Mouse (Mus musculus): ENCODE results near the gene Cdc73. TPM values are rescaled to one million over a fixed set of nuclear protein-coding genes. Genes with fewer than 3 reads are reported as not detected.

Cdc73 gene
- total and polyA plus RNA-seq, 2 experiments from 2014 or later: 7.8 to 11.5 TPM

DNA sequence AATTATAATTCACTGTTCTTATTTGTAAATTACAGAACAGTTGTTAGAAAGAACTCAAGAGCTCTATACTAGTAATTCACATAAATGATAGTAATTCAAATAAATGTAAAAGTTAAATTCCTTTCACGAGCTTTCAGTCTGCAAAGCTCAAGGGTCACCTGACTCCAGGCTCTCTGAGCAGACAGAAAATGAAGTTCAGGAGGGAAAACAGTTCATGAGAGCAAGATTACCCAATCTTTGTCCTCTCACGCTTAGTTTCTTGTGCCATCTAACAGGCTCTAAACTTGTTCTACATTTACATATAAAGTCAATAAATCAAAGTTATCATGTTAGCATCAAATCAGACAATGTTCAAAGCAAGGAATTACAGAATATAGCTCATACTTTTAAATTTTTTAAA, 93.8 kb downstream of the Cdc73 start:
- Histone ChIP-seq H3K27me3 (ENCODE audit: insufficient read depth, low read length) (no peaks in the 10 kb centered on the region), H3K36me3 (ENCODE audit: insufficient read depth, low read length) (no peaks in the 10 kb centered on the region), H3K9me3 (ENCODE audit: low read length) (no peaks in the 10 kb centered on the region), H3K4me3 (ENCODE audit: low read depth, low read length) (no peak overlapping the region), H3K27ac (ENCODE audit: low read depth, low read length) (no peak overlapping the region), H3K4me1 (ENCODE audit: insufficient read depth, low read length) (no peaks in the 10 kb centered on the region), H3K9ac (replicated peaks; ENCODE audit: low read length, poor library complexity, severe bottlenecking) (no peak overlapping the region), H3K4me2 (ENCODE audit: low read depth, low read length, poor library complexity, severe bottlenecking) (no peak overlapping the region)
- no peak for DNase-seq (ENCODE audit: low spot score)
- 89% methylated on average over 2 of the region's 2 CpGs for WGBS
- no peak for TF ChIP-seq CTCF (IDR thresholded peaks at IDR 0.05)
- ATAC-seq (ENCODE audit: low FRiP score): no peak

DNA sequence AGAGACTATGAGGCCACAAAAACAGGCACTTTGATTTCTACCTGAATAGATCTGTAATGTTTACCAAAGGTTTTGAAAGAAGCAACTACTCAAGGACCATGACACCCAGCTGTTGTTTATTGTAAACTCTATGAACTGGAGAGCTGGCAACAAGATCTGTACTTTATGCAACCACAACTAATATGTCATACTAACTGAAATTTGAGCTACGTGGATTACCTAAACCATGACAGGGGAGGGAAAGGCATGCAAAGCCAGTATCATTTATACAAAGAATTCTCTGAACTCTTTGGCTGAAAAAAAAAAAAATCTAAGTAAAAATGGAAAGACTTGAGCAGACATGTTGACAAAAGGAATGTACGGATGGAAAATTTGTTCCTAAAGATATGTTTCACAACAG, 105.8 kb downstream of the Cdc73 start:
- Histone ChIP-seq H3K4me2 (ENCODE audit: low read depth, low read length, poor library complexity, severe bottlenecking) (no peak overlapping the region), H3K4me3 (ENCODE audit: low read depth, low read length) (no peak overlapping the region), H3K36me3 (ENCODE audit: insufficient read depth, low read length) (no peaks in the 10 kb centered on the region), H3K4me1 (ENCODE audit: insufficient read depth, low read length) (no peaks in the 10 kb centered on the region), H3K27ac (ENCODE audit: low read depth, low read length) (no peak overlapping the region), H3K9ac (replicated peaks; ENCODE audit: low read length, poor library complexity, severe bottlenecking) (no peak overlapping the region), H3K27me3 (ENCODE audit: insufficient read depth, low read length) (no peaks in the 10 kb centered on the region), H3K9me3 (ENCODE audit: low read length) (no peaks in the 10 kb centered on the region)
- 92% methylated on average over 2 of the region's 2 CpGs for WGBS
- ATAC-seq (ENCODE audit: low FRiP score) (no peak), DNase-seq (ENCODE audit: low spot score) (no peak)
- no peak for TF ChIP-seq CTCF (IDR thresholded peaks at IDR 0.05)

DNA sequence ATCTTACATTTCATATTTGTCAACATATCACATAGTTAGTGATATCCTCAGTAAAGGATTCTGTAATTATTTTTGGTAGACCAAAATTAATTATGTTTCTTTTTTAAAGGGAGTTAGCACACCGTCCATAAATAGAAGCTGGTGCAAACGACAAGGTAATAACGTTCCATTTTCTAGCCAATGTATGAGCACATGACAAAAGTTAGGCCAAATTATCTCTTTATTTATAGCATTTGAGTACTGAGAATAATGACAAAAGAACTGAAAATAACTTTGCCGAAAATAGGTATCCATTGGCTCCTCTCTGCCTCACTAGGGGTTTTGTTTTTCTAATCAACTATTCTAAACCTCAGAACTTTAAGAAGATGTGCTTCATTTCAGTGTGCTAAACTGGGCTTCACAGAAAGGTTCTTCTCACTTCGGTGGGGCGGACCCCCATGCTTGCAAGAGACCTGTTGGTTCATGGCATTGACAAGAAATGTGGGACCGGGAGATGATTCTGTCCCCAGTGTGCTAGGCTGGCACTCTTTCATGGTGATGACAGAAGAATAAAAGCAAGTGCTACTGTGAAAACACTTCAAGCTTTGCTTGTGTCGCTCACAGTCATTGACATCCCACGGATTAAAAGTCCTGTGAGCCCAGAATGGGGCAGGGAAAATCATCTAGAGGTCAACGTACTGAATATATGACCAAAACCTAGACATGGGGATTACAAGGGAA, 125.7 kb downstream of the Cdc73 start:
- no peaks in the 10 kb centered on the region for H3K27me3 ChIP-seq (ENCODE audit: insufficient read depth, low read length)
- no peak overlapping the region for H3K4me2 ChIP-seq (ENCODE audit: low read depth, low read length, poor library complexity, severe bottlenecking)
- 86% methylated on average over 10 of the region's 10 CpGs for WGBS
- H3K27ac ChIP-seq (ENCODE audit: low read depth, low read length): no peak overlapping the region
- no peaks in the 10 kb centered on the region for H3K4me1 ChIP-seq (ENCODE audit: insufficient read depth, low read length)
- ATAC-seq (ENCODE audit: low FRiP score): no peak
- DNase-seq (ENCODE audit: low spot score): no peak
- no peak overlapping the region for H3K4me3 ChIP-seq (ENCODE audit: low read depth, low read length)
- H3K9me3 ChIP-seq (ENCODE audit: low read length): no peaks in the 10 kb centered on the region
- TF ChIP-seq CTCF (IDR thresholded peaks at IDR 0.05): no peak
- no peak overlapping the region for H3K9ac ChIP-seq (replicated peaks; ENCODE audit: low read length, poor library complexity, severe bottlenecking)
- H3K36me3 ChIP-seq (ENCODE audit: insufficient read depth, low read length): no peaks in the 10 kb centered on the region

DNA sequence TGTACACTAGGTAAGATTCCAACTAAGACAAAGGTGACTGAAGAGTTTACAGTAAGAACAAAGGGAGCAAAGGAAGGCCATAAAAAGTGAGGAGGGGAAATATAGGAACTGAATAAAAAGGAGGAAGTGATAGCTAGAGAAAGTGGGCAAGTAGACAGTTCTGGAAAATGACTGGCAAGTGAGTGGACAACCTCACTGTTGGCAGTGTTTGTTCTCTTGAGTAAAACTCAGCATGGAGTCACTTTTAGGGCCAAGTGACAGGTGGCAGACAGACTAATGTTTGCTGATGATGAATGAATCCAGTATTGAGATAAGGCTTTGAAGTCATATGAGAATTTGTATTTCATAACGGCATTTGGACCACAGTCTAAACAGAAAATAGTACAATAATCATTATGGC, 144.5 kb downstream of the Cdc73 start:
- DNase-seq (ENCODE audit: low spot score): peak; percentile 17
- no peak for ATAC-seq (ENCODE audit: low FRiP score)
- H3K27ac ChIP-seq (ENCODE audit: low read depth, low read length): no peak overlapping the region

DNA sequence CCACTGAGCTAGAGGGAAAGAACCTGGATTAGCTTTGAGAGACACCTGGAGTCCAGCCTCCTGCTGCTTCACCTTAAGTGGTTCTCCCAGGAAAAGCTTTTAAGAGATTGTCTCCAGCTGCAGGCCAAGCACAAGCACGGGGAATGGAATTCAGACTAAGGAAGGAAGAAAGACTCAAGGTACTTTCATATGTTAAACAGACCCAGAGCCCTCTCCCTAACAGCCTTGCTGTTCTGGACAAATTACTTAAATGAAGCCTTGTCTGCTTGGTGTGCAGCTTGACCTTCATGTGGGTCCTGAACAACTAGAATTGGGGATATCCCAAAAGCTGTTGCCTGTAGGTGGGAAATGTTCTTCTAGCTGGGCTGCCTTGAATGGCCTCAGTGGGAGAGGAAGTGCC, 147.2 kb downstream of the Cdc73 start:
- Histone ChIP-seq H3K27me3 (ENCODE audit: insufficient read depth, low read length) (no peaks in the 10 kb centered on the region), H3K9ac (replicated peaks; ENCODE audit: low read length, poor library complexity, severe bottlenecking) (no peak overlapping the region), H3K4me2 (ENCODE audit: low read depth, low read length, poor library complexity, severe bottlenecking) (no peak overlapping the region), H3K9me3 (ENCODE audit: low read length) (no peaks in the 10 kb centered on the region), H3K27ac (ENCODE audit: low read depth, low read length) (no peak overlapping the region), H3K4me3 (ENCODE audit: low read depth, low read length) (no peak overlapping the region), H3K4me1 (ENCODE audit: insufficient read depth, low read length) (no peaks in the 10 kb centered on the region), H3K36me3 (ENCODE audit: insufficient read depth, low read length) (no peaks in the 10 kb centered on the region; the same call in 1 of the 2 replicates)
- DNase-seq (ENCODE audit: low spot score) (no peak), ATAC-seq (ENCODE audit: low FRiP score) (no peak)
- 8% methylated on average over 1 of the region's 1 CpGs for WGBS
- TF ChIP-seq CTCF (IDR thresholded peaks at IDR 0.05): no peak

More for the DNA sequence above, 144.5 kb downstream of the Cdc73 start:
- H3K4me2 ChIP-seq (ENCODE audit: low read depth, low read length, poor library complexity, severe bottlenecking): no peak overlapping the region
- no peaks in the 10 kb centered on the region for H3K27me3 ChIP-seq (ENCODE audit: insufficient read depth, low read length)
- 73% methylated on average over 1 of the region's 1 CpGs for WGBS
- H3K36me3 ChIP-seq (ENCODE audit: insufficient read depth, low read length): no peaks in the 10 kb centered on the region; the same call in 1 of the 2 replicates
- no peak overlapping the region for H3K9ac ChIP-seq (replicated peaks; ENCODE audit: low read length, poor library complexity, severe bottlenecking)
- TF ChIP-seq CTCF (IDR thresholded peaks at IDR 0.05): no peak
- H3K9me3 ChIP-seq (ENCODE audit: low read length): no peaks in the 10 kb centered on the region
- H3K4me1 ChIP-seq (ENCODE audit: insufficient read depth, low read length): no peaks in the 10 kb centered on the region
- no peak overlapping the region for H3K4me3 ChIP-seq (ENCODE audit: low read depth, low read length)

DNA sequence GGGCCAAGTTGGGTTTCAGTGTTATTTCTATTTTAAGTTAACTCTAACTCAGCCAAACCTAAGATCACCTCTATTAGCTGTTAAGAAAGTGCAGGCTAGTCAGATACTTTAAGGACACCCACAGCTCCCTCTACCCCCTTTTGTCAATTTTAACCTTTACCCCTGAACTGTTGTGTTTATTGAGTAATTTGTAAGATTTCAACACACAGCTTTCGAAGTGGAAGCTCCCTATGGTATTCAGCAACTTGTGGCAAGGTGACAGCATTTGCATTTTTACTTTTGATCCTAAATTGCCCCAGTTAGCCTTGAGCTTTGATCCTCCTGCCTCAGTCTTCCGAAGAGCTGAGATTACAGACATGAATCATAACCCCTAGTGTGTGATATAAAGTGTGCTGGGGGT, 148.1 kb downstream of the Cdc73 start:
- Histone ChIP-seq H3K27me3 (ENCODE audit: insufficient read depth, low read length) (no peaks in the 10 kb centered on the region), H3K4me3 (ENCODE audit: low read depth, low read length) (no peak overlapping the region), H3K9me3 (ENCODE audit: low read length) (no peaks in the 10 kb centered on the region), H3K36me3 (ENCODE audit: insufficient read depth, low read length) (no peaks in the 10 kb centered on the region; the same call in 1 of the 2 replicates), H3K4me2 (ENCODE audit: low read depth, low read length, poor library complexity, severe bottlenecking) (no peak overlapping the region), H3K27ac (ENCODE audit: low read depth, low read length) (no peak overlapping the region), H3K9ac (replicated peaks; ENCODE audit: low read length, poor library complexity, severe bottlenecking) (no peak overlapping the region), H3K4me1 (ENCODE audit: insufficient read depth, low read length) (no peaks in the 10 kb centered on the region)
- TF ChIP-seq CTCF (IDR thresholded peaks at IDR 0.05): no peak
- WGBS: 57% methylated on average over 2 of the region's 2 CpGs
- ATAC-seq (ENCODE audit: low FRiP score): no peak
- DNase-seq (ENCODE audit: low spot score): no peak

Other genes with a start within 250 kb of the Cdc73 start
- 15.0 and 20.4 TPM in 2 replicates for gene B3galt2, start 62.2 kb downstream of the Cdc73 start, total RNA-seq (2014; rRNA removed)
- 7.2 and 8.5 TPM in 2 replicates for gene B3galt2, start 62.2 kb downstream of the Cdc73 start, polyA plus RNA-seq (2015; fragmentation: Nextera tagmentation; extraction: Ambion mirVana)
- 31.4 and 40.8 TPM in 2 replicates for gene Glrx2, start 13.4 kb upstream of the Cdc73 start, total RNA-seq (2014; rRNA removed)
- 98.0 and 113 TPM in 2 replicates for gene Glrx2, start 13.4 kb upstream of the Cdc73 start, polyA plus RNA-seq (2015; fragmentation: Nextera tagmentation; extraction: Ambion mirVana)
- gene Trove2, start 74.2 kb upstream of the Cdc73 start, total RNA-seq (2014; rRNA removed): 31.5 and 41.5 TPM in 2 replicates
- gene Trove2, start 74.2 kb upstream of the Cdc73 start, polyA plus RNA-seq (2015; fragmentation: Nextera tagmentation; extraction: Ambion mirVana): 22.1 and 24.9 TPM in 2 replicates
- 9.2 and 24.9 TPM in 2 replicates for gene Uchl5, start 74.4 kb upstream of the Cdc73 start, total RNA-seq (2014; rRNA removed)
- 57.6 and 63.0 TPM in 2 replicates for gene Uchl5, start 74.4 kb upstream of the Cdc73 start, polyA plus RNA-seq (2015; fragmentation: Nextera tagmentation; extraction: Ambion mirVana)